Mouse (Mus musculus) frontal cortex, adult (tissue): ENCODE measurements around the gene Rab33b.
A peak's percentile ranks its signal among the peaks of the same experiment; 100 is the strongest.
"Not testable (repeated sequence)": the region's sequence is repeated elsewhere in the genome, so short reads cannot be mapped to it uniquely, and the experiment has no call there.

Source experiments
- ATAC-seq: cut with Nextera tagmentation; 2 replicates; pipeline ENCODE4 v1.9.2; 2017; ENCODE audit warnings: mild to moderate bottlenecking, moderate library complexity, mixed read lengths; ENCODE audit not compliant: low TSS enrichment

Rab33b gene

DNA sequence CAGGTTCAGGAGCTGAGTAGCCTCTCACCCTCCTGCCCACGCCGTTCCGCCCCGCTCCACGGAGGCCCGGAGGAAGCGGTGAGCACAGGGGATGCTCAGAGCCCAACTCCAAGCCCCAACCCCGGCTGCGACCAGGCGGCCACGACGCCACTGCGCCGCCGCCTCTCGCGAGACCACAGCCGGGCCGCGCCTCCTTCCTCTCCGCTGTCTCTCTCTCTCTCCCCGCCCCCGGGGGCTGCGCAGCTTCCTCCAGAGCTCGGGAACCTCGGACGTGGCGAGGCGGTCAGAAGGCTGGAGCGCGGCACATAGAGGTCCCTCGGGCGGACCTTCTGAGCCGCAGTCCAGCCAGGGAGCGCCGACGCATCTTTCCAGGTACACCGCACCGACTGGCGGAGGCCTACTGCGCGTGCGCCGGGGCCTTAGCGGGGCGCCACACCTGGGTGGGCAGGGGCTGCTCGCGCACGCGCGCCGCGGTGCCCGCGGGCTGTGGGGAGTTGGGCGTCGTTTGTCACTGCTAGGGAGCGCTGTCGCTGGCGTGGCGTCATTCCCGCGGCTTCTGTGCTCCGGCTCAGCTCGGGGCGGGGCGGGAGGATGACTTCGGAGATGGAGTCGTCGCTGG, at the start of gene Rab33b:
Rab33b (plus strand) TSS at position 180 of the 619 bp plus-strand sequence.
- peak; percentile 91 for ATAC-seq

GRCm38 (mm10) chr3:51434364-51434763, 49.4 kb upstream of the Rab33b start:
- ATAC-seq, result not testable (repeated sequence)

DNA sequence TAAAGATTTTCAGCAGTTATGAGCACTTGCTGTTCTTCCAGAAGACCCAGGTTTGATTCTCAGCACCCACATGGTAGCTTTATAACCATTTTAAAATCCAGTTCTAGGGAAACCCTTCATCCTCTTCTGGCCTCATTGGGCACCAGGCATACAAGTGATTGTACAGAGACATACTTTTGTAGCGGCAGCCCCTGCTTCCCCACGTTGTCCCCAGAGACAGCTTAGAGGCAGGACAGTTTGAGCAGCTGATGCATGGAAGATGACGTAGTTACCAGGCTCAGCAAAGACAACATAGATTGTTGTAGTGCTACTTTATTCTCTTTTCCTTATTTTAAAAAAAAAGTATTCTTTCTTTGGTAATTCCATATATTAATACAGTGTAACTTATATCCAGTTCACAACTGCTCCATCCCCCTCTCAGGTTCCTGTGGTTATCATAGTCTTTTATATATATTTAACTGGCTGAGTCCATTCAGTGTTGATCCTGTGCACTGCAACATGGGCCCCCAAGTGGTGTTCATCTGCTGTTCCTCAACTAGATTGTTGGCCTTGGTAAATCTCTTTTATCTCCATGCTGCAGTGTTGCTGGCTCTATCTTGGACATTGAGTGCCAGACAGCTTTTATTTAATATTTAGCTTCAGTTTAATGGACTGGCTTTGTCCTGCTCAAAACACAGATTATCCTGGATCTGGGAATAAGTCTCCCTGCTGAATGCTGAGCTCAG, 48.7 kb upstream of the Rab33b start:
- no peak for ATAC-seq

- no peak for ATAC-seq
Measured at GRCm38 (mm10) chr3:51468530-51468929, 15.2 kb upstream of the Rab33b start.

GRCm38 (mm10) chr3:51475706-51476105, 8.0 kb upstream of the Rab33b start:
- peak; percentile 62 for ATAC-seq

DNA sequence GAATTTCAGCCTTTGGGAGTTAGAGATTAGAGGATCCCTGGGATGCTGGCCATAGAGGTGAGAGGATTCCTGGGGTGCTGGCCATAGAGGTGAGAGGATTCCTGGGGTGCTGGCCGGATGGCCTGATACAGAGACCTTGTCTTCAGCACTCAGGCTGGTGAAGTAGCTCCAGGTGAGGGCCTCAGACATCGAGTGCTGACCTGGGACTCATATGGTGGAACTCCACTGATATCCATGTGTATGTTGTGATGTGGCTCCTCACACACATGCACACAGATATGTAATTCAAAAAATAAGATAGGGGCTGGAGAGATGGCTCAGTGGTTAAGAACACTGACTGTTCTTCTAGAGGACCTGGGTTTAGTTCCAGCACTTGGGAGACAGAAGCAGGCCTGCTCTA, 3.8 kb upstream of the Rab33b start:
- ATAC-seq, result no peak

DNA sequence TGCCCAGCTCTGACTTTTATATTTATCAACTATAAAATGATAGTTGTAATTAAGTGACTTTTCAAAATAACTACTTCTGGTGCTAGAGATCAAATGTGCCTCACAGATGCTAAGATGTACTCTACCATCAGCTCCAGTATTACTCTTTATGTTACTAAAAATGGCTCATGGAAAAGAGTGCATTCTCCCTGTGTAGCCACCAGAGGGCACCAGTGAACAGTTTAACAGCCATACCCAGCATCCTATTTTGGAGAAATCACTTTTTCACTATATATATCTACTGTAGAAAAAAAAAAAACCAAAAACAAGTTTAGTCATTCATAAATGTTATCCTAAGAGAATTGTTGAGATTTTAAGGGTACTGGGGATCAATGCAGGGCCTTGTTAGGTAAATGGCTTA, 2.7 kb upstream of the Rab33b start:
- no peak for ATAC-seq

GRCm38 (mm10) chr3:51481881-51482280, 1.8 kb upstream of the Rab33b start:
- no peak for ATAC-seq

DNA sequence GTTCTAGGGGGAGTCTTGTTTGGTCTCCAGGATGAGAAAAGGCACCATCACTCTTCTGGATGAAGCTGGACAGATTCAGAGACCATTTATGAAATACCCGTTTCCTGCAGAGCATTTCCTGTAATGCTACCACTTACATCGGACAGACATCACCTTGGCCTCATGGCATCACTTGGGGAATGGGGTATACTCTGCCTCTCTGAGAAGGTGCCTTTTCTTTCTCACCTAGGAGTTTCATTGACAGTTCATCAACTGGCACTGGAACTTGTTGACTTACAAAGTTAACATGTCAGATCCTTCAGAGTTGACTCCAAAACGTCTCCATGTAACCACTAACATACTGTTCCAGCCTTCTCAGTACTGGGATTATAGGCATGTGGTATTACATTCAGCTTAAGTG, 939 bp upstream of the Rab33b start:
- no peak for ATAC-seq

GRCm38 (mm10) chr3:51484370-51484769, 650 bp downstream of the Rab33b start:
- ATAC-seq, result no peak

DNA sequence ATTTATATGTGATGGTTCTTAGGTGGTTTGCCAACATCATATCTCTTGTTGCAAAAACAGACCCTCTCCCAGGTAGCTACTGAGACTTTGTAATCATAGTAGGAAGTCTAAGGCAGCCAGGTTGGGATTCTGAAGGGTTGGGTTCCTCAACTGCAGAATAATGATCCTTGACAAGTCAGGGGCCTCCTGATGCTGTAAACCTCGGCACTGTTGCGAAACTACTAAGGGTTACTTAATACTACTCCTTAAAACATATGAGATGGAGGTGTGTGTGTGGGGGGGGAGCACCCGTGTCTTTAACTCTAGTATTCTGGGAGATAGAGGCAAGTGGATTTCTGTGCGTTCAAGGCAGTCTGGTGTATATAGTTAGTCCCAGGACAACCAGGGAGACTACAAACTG, 1.6 kb downstream of the Rab33b start:
- ATAC-seq, result no peak

- no peak for ATAC-seq
Measured at GRCm38 (mm10) chr3:51486491-51487195, 2.9 kb downstream of the Rab33b start.

- ATAC-seq, result peak; percentile 58
Measured at GRCm38 (mm10) chr3:51490088-51490753, 6.5 kb downstream of the Rab33b start.

DNA sequence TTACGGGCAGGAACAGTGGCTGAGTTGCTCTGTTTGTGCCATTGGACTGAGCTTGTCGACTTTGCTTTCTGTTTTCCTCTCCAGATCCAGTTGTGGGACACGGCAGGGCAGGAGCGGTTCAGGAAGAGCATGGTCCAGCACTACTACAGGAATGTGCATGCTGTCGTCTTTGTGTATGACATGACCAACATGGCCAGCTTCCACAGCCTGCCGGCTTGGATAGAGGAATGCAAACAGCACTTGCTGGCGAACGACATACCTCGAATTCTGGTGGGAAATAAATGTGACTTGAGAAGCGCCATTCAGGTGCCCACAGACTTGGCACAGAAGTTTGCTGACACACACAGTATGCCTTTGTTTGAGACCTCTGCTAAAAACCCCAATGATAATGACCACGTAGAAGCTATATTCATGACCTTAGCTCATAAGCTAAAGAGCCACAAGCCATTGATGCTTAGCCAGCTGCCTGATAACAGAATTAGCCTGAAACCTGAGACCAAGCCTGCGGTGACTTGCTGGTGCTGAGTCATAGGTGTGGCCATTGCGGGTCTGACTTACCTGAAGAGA, 9.6 kb downstream of the Rab33b start:
- ATAC-seq, result no peak

- ATAC-seq, result no peak
Measured at GRCm38 (mm10) chr3:51494466-51494865, 10.7 kb downstream of the Rab33b start.

GRCm38 (mm10) chr3:51495646-51496045, 11.9 kb downstream of the Rab33b start:
- ATAC-seq, result no peak

DNA sequence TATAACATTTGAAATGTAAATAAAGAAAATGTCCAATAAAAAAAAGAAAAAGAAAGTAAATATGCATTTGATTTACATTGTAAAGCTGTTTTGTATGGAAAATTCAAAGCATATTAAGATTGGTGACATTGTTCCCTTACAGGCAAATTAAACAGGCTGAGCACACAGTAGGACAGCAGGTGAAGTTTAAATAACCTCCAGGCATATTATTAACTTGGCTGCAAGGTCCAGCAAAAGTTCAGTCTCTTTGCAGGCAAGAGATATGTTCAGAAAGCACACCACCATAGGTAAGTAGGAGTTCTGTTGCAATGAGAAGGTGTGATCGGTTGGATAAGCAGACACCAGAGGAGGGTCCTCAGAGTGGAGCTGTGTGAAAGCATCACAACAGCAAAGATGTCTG, 14.3 kb downstream of the Rab33b start:
- ATAC-seq, result no peak

GRCm38 (mm10) chr3:51498659-51499058, 14.9 kb downstream of the Rab33b start:
- ATAC-seq, result peak; percentile 74

GRCm38 (mm10) chr3:51499876-51500275, 16.2 kb downstream of the Rab33b start:
- no peak for ATAC-seq

- ATAC-seq, result no peak
Measured at GRCm38 (mm10) chr3:51504385-51504952, 20.7 kb downstream of the Rab33b start.

DNA sequence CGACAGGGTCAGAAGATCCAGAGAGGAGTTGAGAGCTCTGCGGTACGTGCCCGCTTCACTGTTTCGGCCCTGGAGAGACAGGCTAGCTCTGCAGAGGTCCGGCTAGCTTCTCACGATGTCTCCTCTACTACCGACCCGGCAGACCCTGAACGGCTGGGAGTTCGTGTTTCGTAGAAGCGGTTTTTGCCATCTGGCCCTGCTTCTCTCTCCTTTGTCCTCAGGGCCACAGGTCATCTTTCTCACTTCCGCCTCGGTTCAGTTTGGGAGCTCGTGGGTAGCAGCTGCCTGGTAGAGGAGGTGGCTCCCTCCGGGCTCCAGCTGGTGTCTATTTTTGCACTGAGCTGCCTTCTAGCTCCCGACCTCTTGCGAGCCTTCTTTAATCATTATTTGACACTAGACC, 21.7 kb downstream of the Rab33b start:
- ATAC-seq, result peak; percentile 44; the same call in 1 of the 2 replicates

DNA sequence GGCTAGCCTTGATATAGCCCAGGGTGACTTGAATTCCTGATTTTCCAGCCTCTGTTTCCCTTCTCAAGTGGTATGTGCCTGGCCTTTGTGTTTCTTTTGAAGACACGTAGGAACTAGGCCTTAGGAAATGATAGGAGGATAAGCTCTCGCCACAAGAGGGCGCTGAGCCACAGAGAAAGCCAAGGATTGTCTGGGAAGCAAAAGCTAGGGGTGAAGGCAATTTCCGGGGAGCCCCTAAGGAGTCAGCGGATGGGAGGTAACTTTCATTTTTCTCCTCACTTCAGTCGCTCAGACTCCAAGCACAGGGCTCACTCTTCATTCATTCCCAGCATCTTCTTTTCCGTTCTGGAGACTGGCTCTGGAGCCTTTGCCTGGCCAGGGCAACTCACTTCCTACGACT, 27.2 kb downstream of the Rab33b start:
- ATAC-seq, result peak; percentile 85
